Mouse (Mus musculus) left cerebral cortex, postnatal 25 days (tissue): ENCODE results near the gene Gm5737. TPM values are rescaled to one million over a fixed set of nuclear protein-coding genes. Genes with fewer than 3 reads are reported as not detected.

ENCODE experiments used
- DNase-seq, 2 experiments: peaks; one replicate each; pipeline ENCODE4 v3.0.0; 2022; ENCODE audit warnings: low spot score in 2 of 2, mixed read lengths in 1 of 2
- intact Hi-C: fragments of 180-260 bp; cut with DNase I; formaldehyde crosslinking; loops from one replicate; pipeline ENCODE4 v1.15.1; 2025
- total RNA-seq, 2 experiments: library from RNA; stranded (reverse); gene quantifications; 2 replicates each; pipeline ENCODE4 v1.2.3; 2021

Gm5737 gene
- total RNA-seq: not detected

GRCm38 (mm10) chr7:120811834-120812415 is at the start of gene Gm5737:
Gene Gm5737 (plus strand): TSS chr7:120812365.
- no peak for DNase-seq
- intact Hi-C loops: loop anchor here (5.0 kb wide), 1 partner anchor 50 kb away; no protein-coding TSS in a partner anchor

- DNase-seq: no peak
These were observed 44.8 kb upstream of the Gm5737 start for GRCm38 (mm10) chr7:120767369-120767768.

GRCm38 (mm10) chr7:120771389-120771788 is 40.8 kb upstream of the Gm5737 start:
- intact Hi-C loops: no loop called here
- DNase-seq: no peak

More at GRCm38 (mm10) chr7:120767369-120767768, 44.8 kb upstream of the Gm5737 start:
- intact Hi-C loops: no loop called here

GRCm38 (mm10) chr7:120778012-120778411 is 34.2 kb upstream of the Gm5737 start:
- intact Hi-C loops: no loop called here
- no peak for DNase-seq

DNA sequence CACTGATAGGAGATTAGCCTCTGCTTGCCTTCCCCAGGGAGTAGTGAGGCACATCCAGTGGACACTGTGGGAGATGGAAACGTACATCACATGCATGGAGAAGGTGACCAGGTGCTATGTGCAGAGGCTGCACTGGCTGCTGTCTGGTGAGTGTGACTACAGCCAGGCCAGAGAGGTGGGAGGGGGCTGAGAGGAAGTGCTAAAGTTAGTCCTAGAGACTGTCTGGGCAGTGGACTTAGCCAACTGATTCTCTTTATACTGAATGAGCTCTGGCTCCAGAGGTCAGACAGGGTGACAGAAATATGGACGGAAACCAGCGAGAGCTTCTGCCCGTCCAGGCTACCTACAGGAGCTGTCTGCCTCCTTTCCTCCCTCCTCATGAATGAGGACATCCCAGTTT is 16.6 kb upstream of the Gm5737 start:
- intact Hi-C loops: no loop called here
- no peak for DNase-seq

- intact Hi-C loops: no loop called here
- DNase-seq: no peak
These were observed 15.8 kb upstream of the Gm5737 start for GRCm38 (mm10) chr7:120796369-120796768.

- intact Hi-C loops: no loop called here
- peak in 1 of 2 experiments; percentile 65 for DNase-seq
These were observed 8.9 kb upstream of the Gm5737 start for GRCm38 (mm10) chr7:120803268-120803667.

GRCm38 (mm10) chr7:120809705-120810104 is 2.5 kb upstream of the Gm5737 start:
- intact Hi-C loops: loop anchor here (5.0 kb wide), 1 partner anchor 47 kb away; no protein-coding TSS in a partner anchor
- DNase-seq: no peak

DNA sequence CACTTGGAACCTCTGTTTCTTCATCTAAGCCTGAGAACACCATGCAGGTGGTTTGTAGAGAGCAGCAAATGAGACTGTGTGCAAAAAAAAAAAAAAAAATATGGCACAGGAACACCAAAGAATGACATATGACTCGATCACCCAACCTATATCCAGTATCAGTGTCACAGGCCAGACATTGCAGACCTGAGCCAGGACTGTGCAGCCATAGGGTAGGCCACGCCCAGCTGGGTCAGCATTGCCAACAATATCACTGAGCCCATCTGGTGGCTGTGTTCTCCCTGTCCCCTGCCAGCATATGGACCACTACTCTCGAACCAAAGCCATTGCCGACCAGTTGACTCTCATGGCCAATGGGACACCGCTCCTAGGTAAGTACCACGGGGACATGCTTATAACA is 5.4 kb downstream of the Gm5737 start:
- no peak for DNase-seq

GRCm38 (mm10) chr7:120819386-120819785 is 7.2 kb downstream of the Gm5737 start:
- DNase-seq: no peak
- intact Hi-C loops: no loop called here

More for the DNA sequence above, 5.4 kb downstream of the Gm5737 start:
- intact Hi-C loops: no loop called here

DNA sequence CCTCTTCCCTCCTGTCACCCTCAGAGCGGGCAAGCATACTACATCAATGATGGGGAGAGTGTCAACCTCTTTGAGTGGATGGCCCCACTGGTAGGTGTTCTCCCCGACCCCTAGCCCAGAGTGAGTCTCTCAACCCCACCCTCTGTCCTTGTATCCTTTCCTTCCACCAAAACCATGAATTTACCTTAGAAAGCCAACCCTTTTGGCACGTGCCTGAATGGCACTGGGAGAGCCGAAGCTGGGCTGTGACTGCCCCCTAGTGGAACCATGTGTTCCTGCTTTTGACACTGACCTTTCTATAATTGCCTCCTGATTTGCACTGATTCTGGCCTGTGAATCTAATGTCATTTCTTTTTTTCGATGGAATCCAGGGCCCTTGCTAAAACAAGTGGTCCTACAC is 11.1 kb downstream of the Gm5737 start:
- DNase-seq: peak; percentile 63 to 71
- intact Hi-C loops: loop anchor here (1.0 to 5.0 kb wide), 3 partner anchors 66 to 188 kb away; partner anchors contain the start of genes Pdzd9 and Uqcrc2

- DNase-seq: peak; percentile 34 to 78
- intact Hi-C loops: loop anchor here (1.0 kb wide), 1 partner anchor 113 kb away; no protein-coding TSS in a partner anchor
These were observed 12.9 kb downstream of the Gm5737 start for GRCm38 (mm10) chr7:120825097-120825496.

DNA sequence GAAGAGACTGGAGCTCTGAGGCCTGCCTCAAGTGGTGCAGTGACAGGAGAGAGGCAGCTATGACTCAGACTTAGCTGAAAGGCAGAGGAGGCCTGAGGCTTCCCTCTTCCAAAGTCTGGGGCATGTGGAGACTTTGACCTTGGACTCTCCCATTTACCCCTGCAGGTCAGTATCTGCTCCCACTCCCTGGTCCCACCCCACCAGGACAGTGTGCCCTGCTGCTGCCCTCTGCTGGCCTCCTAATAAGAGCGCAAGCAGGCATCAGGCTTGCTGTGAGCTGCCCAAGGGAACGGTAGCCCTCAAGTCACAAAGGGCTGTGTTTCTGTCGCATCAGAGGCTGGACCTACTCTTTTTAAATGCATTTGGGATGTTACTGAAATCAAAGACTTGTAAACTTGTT is 14.2 kb downstream of the Gm5737 start:
- intact Hi-C loops: no loop called here
- no peak for DNase-seq

DNA sequence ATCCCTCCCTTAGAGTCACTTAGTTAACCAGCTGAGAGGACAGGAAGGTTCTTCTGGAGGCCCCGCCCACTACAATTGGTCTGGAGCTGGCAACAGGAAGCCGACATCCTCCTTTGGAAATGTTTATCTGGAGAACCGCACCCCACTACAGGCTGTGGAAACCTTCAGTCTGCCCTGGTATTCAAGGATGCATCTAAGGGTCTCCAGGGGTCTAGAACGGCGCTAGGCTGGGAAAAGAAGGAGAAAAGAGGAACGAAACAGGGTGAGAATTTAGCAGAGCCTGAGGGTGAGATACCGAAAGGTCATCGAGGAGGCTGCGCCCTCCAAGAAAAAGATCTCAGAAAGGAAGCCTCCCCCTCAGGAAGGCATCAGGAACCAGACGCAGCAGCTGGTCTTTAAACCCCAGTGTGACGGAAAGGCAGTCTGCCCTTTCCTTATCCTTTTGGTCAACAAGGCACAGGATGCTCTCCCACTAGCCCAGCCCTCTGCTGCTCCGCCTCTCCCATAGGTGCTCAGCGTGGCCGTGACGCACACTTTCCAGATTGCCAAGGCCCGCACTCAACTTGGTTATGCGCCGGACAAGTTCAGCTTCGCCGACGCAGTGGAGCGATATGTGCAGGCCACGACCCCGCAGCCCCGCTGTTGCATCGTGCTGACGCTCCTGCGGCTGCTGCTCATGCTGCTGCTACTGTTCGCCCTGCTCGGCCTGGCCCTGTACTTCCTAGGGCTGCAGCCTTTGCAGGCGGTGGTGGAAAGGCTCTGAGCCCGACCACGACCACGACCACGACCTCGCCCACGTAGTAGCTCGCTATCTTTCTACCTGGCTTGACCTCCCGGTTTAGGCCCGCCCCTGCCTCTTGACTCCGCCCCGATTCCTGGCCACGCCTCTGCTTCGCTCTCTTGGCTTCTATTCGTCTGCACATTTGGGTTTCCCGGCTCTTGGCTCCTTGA is 18.5 kb downstream of the Gm5737 start:
- peak; percentile 48 to 72 for DNase-seq
- intact Hi-C loops: loop anchor here (10.0 kb wide), 1 partner anchor 234 kb away; no protein-coding TSS in a partner anchor

DNA sequence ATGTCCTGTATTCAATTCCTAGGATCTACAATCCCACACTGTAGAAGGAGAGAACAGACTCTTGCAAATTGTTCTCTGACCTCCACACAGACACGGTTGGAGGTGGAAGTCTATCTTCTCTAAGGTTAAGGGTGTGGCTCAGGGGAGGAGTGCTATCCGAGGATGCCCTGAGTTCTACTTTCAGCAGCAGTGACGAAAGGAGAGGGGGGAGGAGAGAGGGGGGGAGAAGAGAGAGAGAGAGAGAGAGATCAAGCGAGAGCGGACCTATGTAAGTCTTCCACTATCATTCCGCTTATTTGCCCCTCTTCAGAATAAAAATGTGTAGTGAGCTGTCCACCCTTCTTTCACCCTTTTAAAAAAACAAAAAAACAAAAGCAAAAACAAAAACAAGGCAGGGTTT is 22.3 kb downstream of the Gm5737 start:
- intact Hi-C loops: loop anchor here (10.0 kb wide), 1 partner anchor 230 kb away; no protein-coding TSS in a partner anchor

GRCm38 (mm10) chr7:120834863-120835372 is 22.8 kb downstream of the Gm5737 start:
- peak; percentile 67 to 86 for DNase-seq
- intact Hi-C loops: loop anchor here (1.0 to 10.0 kb wide), 2 partner anchors 82 to 230 kb away; partner anchors contain the start of gene Polr3e

More for the DNA sequence above, 22.3 kb downstream of the Gm5737 start:
- no peak for DNase-seq

GRCm38 (mm10) chr7:120835449-120836359 is 23.5 kb downstream of the Gm5737 start:
- intact Hi-C loops: loop anchor here (1.0 to 10.0 kb wide), 2 partner anchors 82 to 229 kb away; partner anchors contain the start of gene Polr3e
- peak; percentile 97 for DNase-seq

DNA sequence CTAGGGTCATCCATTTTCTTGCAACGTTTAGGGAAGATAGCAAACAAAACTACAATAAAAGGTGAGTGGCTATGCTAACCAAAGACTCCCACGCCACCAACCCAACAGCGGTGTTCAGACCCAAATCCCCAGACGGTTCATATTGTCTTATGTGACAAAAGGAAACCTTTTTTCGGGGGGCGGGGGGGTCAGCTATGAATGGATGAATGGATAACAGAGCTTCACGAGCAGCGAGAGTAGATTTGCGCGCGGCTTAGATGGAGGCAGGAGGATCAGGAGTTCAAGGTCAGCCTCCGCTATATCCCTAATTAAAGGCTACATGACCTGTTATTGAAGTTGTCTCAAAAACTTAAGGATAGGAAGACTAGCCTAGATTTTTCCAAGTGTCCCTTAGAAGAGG is 24.2 kb downstream of the Gm5737 start:
- no peak for DNase-seq
- intact Hi-C loops: loop anchor here (10.0 kb wide), 1 partner anchor 228 kb away; no protein-coding TSS in a partner anchor
